Mouse (Mus musculus): ENCODE data around the gene Lama1. TPM values are rescaled to one million over a fixed set of nuclear protein-coding genes. Genes with fewer than 3 reads are reported as not detected.
"Not testable (repeated sequence)": the region's sequence is repeated elsewhere in the genome, so short reads cannot be mapped to it uniquely, and the experiment has no call there.

The Lama1 gene
- polyA plus RNA-seq, 1 experiment from 2014 or later: 60.4 TPM

DNA sequence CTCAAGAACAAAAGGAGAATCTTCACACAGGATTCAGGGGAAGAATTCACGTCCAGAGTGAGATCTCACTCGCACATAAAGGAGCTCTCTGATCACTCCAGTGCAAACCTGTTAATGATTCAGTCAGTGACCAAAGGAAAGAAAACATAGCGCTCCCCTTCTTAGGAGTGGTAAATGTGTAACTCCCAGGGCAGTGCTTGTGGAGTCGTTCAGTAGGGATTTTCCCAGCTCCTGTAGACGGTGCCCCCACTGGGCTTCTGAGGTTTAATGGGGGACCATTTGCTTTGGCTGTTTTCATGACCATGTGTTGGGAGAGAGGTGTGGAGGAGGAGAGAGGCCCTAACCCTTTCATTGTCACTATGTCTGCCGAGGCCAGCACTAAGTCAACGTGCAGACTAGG, 31.7 kb downstream of the Lama1 start:
- Histone ChIP-seq H3K36me3 (ENCODE audit: control insufficient read depth, insufficient read depth, low read length) (no peaks in the 10 kb centered on the region), H3K9ac (ENCODE audit: low read depth, low read length) (no peak overlapping the region), H3K9me3 (ENCODE audit: control insufficient read depth, low read length) (no peaks in the 10 kb centered on the region), H3K4me3 (ENCODE audit: low read length) (no peak overlapping the region), H3K27ac (ENCODE audit: low read depth, low read length) (peak overlapping the region; percentile 73; the same call in 1 of the 2 replicates), H3K4me2 (replicated peaks; ENCODE audit: low read depth, low read length) (no peak overlapping the region), H3K27me3 (ENCODE audit: control insufficient read depth, insufficient read depth, low read length) (no peaks in the 10 kb centered on the region), H3K4me1 (ENCODE audit: control insufficient read depth, insufficient read depth, low read length) (peaks cover 30% of the 10 kb centered on the region; the same call in 1 of the 2 replicates)
- 25% methylated on average over 7 of the region's 7 CpGs for WGBS
- peak; percentile 74 for ATAC-seq (ENCODE audit: low FRiP score, low TSS enrichment)

DNA sequence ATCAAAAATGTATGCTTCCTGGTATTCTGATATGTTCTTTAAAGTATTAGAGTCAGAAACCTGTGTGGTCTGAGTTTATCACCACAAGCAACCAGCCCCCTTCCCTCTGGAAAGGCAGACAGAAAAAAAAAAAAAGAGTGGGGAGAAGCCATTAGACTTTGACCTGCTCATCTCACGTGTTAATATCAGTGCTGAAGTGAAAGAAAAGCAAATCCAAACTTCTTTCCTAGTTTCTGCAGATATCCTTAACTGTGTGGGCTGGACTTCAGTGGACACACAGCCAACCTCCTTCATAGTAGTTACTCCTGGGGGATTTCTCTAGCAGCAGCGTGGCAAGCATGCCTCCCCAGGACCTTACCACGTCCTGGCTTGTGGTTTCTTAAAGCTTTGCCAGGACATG, 34.0 kb downstream of the Lama1 start:
- Histone ChIP-seq H3K36me3 (ENCODE audit: control insufficient read depth, insufficient read depth, low read length) (no peaks in the 10 kb centered on the region), H3K9me3 (ENCODE audit: control insufficient read depth, low read length) (no peaks in the 10 kb centered on the region), H3K4me2 (replicated peaks; ENCODE audit: low read depth, low read length) (no peak overlapping the region), H3K4me1 (ENCODE audit: control insufficient read depth, insufficient read depth, low read length) (peaks cover 20% of the 10 kb centered on the region), H3K27ac (ENCODE audit: low read depth, low read length) (no peak overlapping the region), H3K9ac (ENCODE audit: low read depth, low read length) (no peak overlapping the region), H3K27me3 (ENCODE audit: control insufficient read depth, insufficient read depth, low read length) (no peaks in the 10 kb centered on the region), H3K4me3 (ENCODE audit: low read length) (no peak overlapping the region)
- WGBS: 63% methylated on average over 3 of the region's 3 CpGs
- no peak for ATAC-seq (ENCODE audit: low FRiP score, low TSS enrichment)

DNA sequence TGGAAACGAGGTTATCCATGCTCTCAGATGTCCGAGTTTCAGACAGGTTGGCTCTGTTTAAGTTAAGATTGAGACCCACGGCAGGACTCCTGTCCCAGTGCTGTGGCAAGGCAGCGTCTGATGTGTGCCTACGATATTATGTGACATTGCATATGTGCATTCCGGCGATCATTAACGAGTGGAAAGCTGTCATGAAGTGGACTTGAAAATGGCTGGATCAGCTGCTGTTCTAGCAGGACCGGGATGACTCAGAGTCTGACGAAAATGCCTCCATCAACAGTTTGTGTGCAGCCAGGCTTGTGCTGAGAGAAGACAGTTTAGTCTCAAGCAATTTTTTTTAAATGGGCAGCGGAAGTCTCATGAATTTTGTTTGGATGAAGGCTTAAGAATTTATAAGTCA, 34.9 kb downstream of the Lama1 start:
- Histone ChIP-seq H3K36me3 (ENCODE audit: control insufficient read depth, insufficient read depth, low read length) (no peaks in the 10 kb centered on the region), H3K27me3 (ENCODE audit: control insufficient read depth, insufficient read depth, low read length) (no peaks in the 10 kb centered on the region), H3K4me3 (ENCODE audit: low read length) (no peak overlapping the region), H3K4me1 (ENCODE audit: control insufficient read depth, insufficient read depth, low read length) (peaks cover 20% of the 10 kb centered on the region), H3K9ac (ENCODE audit: low read depth, low read length) (no peak overlapping the region), H3K4me2 (replicated peaks; ENCODE audit: low read depth, low read length) (no peak overlapping the region), H3K9me3 (ENCODE audit: control insufficient read depth, low read length) (no peaks in the 10 kb centered on the region), H3K27ac (ENCODE audit: low read depth, low read length) (no peak overlapping the region; the same call in 1 of the 2 replicates)
- no peak for ATAC-seq (ENCODE audit: low FRiP score, low TSS enrichment)
- 86% methylated on average over 11 of the region's 11 CpGs for WGBS

DNA sequence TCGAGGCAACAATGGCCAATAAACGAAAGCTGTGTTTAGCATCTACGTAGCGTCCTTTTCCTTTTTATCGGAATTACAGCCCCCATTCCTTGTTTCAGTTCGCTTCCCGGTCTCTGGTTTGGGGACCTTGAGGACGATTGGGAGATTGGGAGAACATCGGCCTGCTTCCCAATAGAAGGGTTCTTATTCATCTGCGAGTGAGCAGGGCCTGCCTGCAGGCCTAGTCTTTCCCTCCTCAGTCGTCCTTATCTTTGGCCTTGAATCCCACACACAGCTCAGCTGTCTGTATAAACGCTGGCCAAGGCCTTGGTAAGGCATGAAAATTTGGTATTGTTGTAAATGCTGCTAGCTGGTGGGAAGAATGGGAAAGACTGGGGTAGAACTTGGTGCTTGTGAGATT, 36.5 kb downstream of the Lama1 start:
- no peak overlapping the region for H3K27ac ChIP-seq (ENCODE audit: low read depth, low read length)
- peaks cover 20% of the 10 kb centered on the region for H3K4me1 ChIP-seq (ENCODE audit: control insufficient read depth, insufficient read depth, low read length)
- peaks cover 5% of the 10 kb centered on the region; the same call in 1 of the 2 replicates for H3K36me3 ChIP-seq (ENCODE audit: control insufficient read depth, insufficient read depth, low read length)
- H3K9me3 ChIP-seq (ENCODE audit: control insufficient read depth, low read length): no peaks in the 10 kb centered on the region
- WGBS: 89% methylated on average over 12 of the region's 12 CpGs
- H3K4me2 ChIP-seq (replicated peaks; ENCODE audit: low read depth, low read length): no peak overlapping the region
- no peak overlapping the region for H3K4me3 ChIP-seq (ENCODE audit: low read length)
- no peaks in the 10 kb centered on the region for H3K27me3 ChIP-seq (ENCODE audit: control insufficient read depth, insufficient read depth, low read length)
- H3K9ac ChIP-seq (ENCODE audit: low read depth, low read length): no peak overlapping the region
- ATAC-seq (ENCODE audit: low FRiP score, low TSS enrichment): no peak

DNA sequence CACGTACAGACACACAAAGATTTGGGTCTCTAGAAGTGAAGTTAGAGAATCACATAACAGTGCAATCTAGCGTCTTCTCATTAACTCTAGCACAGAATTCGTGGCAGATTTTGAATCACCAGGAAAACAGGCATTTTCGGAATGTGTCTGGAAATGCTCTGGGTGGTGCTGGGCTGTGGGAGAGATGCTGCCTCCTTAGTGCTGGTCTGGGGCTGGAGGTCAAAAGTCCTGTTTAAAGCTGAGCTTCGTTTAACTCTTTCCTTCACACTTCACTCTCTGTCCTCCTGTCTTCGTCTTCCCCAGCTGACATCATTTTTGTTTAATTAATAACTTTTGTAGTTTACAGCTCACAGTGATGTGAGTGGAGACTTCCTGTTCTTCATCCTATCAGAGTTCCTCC, 38.7 kb downstream of the Lama1 start:
- H3K27ac ChIP-seq (ENCODE audit: low read depth, low read length): no peak overlapping the region
- peaks cover 11% of the 10 kb centered on the region for H3K4me1 ChIP-seq (ENCODE audit: control insufficient read depth, insufficient read depth, low read length)
- no peak overlapping the region for H3K4me2 ChIP-seq (replicated peaks; ENCODE audit: low read depth, low read length)
- ATAC-seq (ENCODE audit: low FRiP score, low TSS enrichment): no peak
- no peaks in the 10 kb centered on the region for H3K9me3 ChIP-seq (ENCODE audit: control insufficient read depth, low read length)
- no peaks in the 10 kb centered on the region for H3K27me3 ChIP-seq (ENCODE audit: control insufficient read depth, insufficient read depth, low read length)
- H3K4me3 ChIP-seq (ENCODE audit: low read length): no peak overlapping the region
- peaks cover 9% of the 10 kb centered on the region; the same call in 1 of the 2 replicates for H3K36me3 ChIP-seq (ENCODE audit: control insufficient read depth, insufficient read depth, low read length)
- 69% methylated on average over 6 of the region's 6 CpGs for WGBS
- no peak overlapping the region for H3K9ac ChIP-seq (ENCODE audit: low read depth, low read length)

DNA sequence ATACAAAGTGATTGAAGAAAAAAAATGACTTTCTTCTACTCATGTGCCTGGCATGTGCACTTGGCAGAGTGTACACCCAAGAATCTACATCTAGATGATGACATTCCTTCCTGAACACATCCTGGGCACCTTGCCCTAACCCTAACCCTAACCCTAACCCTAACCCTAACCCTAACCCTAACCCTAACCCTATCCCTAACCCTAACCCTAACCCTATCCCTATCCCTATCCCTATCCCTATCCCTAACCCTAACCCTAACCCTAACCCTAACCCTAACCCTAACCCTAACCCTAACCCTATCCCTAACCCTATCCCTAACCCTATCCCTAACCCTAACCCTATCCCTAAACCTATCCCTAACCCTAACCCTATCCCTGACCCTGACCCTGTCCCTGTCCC, 44.2 kb downstream of the Lama1 start:
- H3K27ac ChIP-seq (ENCODE audit: low read depth, low read length); H3K27me3 ChIP-seq (ENCODE audit: control insufficient read depth, insufficient read depth, low read length); ATAC-seq (ENCODE audit: low FRiP score, low TSS enrichment); H3K4me3 ChIP-seq (ENCODE audit: low read length); H3K4me2 ChIP-seq (replicated peaks; ENCODE audit: low read depth, low read length); H3K4me1 ChIP-seq (ENCODE audit: control insufficient read depth, insufficient read depth, low read length); H3K9ac ChIP-seq (ENCODE audit: low read depth, low read length); H3K9me3 ChIP-seq (ENCODE audit: control insufficient read depth, low read length): not testable (repeated sequence)
- peaks cover 16% of the 10 kb centered on the region; the same call in 1 of the 2 replicates for H3K36me3 ChIP-seq (ENCODE audit: control insufficient read depth, insufficient read depth, low read length)

DNA sequence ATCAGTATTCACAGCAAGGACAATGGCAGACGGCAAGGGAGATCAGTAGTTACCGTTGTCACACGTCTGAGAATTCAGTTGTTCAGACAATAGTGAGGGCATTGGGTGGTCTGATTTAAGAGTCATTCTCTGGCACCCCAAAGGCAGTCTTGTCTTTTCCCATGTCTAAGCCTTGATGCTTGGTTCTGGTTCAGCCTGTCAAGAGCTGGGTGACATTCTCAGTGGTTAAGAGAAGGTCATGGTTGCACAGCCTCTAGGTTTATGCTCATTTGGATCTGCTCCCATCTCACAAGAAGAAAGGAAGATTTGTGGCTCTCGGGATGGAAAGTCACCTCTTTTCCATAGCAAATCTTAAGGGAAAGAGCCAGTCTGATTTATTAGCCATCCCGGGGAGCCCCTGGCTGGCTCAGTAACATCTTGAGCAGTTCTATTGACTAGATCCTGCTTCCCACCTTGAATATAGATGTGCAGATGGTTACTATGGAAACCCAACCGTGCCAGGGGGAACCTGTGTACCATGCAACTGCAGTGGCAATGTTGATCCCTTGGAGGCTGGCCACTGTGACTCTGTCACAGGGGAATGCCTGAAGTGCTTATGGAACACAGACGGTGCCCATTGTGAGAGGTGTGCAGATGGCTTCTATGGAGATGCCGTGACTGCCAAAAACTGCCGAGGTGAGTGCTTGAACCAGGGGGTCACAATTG, 67.3 kb downstream of the Lama1 start:
- no peaks in the 10 kb centered on the region for H3K4me1 ChIP-seq (ENCODE audit: control insufficient read depth, insufficient read depth, low read length)
- no peaks in the 10 kb centered on the region for H3K27me3 ChIP-seq (ENCODE audit: control insufficient read depth, insufficient read depth, low read length)
- no peak overlapping the region for H3K4me3 ChIP-seq (ENCODE audit: low read length)
- WGBS: 83% methylated on average over 9 of the region's 9 CpGs
- no peak overlapping the region for H3K27ac ChIP-seq (ENCODE audit: low read depth, low read length)
- H3K9ac ChIP-seq (ENCODE audit: low read depth, low read length): no peak overlapping the region
- H3K36me3 ChIP-seq (ENCODE audit: control insufficient read depth, insufficient read depth, low read length): peaks cover 3% of the 10 kb centered on the region; the same call in 1 of the 2 replicates
- no peak for ATAC-seq (ENCODE audit: low FRiP score, low TSS enrichment)
- H3K4me2 ChIP-seq (replicated peaks; ENCODE audit: low read depth, low read length): no peak overlapping the region
- no peaks in the 10 kb centered on the region for H3K9me3 ChIP-seq (ENCODE audit: control insufficient read depth, low read length)

DNA sequence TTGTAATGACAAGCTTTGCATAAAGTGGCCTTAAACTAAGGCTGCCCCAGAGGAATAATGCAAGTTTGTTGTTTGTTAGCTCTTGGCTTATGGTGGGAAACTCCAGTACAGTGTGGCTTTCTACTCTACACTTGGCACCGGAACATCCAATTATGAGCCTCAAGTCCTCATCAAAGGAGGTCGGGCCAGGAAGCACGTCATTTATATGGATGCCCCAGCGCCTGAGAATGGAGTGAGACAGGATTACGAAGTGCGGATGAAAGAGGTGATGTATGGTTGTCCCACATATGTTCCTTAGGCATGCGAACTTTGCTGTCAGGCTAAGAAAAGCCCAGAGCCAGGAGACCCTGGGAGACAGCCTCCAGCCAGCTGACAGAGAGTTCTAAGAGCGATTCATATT, 76.5 kb downstream of the Lama1 start:
- Histone ChIP-seq H3K9me3 (ENCODE audit: control insufficient read depth, low read length) (no peaks in the 10 kb centered on the region), H3K27me3 (ENCODE audit: control insufficient read depth, insufficient read depth, low read length) (no peaks in the 10 kb centered on the region), H3K4me2 (replicated peaks; ENCODE audit: low read depth, low read length) (no peak overlapping the region), H3K4me1 (ENCODE audit: control insufficient read depth, insufficient read depth, low read length) (no peaks in the 10 kb centered on the region), H3K36me3 (ENCODE audit: control insufficient read depth, insufficient read depth, low read length) (peaks cover 31% of the 10 kb centered on the region), H3K27ac (ENCODE audit: low read depth, low read length) (no peak overlapping the region), H3K9ac (ENCODE audit: low read depth, low read length) (no peak overlapping the region), H3K4me3 (ENCODE audit: low read length) (no peak overlapping the region)
- 69% methylated on average over 8 of the region's 8 CpGs for WGBS
- ATAC-seq (ENCODE audit: low FRiP score, low TSS enrichment): no peak

DNA sequence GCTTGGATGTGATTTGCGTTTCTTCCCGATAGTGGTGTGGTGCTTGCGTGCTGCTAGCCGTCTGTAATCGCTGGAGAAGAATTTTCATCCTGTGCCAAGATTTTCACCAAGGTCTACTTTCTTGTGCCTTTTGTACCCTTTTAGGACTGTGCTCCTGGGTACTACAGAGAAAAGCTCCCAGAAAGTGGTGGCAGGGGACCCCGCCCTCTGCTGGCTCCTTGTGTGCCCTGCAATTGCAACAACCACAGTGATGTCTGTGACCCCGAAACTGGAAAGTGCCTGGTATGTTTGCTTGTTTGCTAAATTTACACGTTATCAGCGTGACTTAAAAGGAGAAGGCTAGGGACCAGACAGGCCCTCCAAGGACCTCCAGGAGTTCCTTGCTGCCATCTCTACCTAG, 79.7 kb downstream of the Lama1 start:
- H3K4me1 ChIP-seq (ENCODE audit: control insufficient read depth, insufficient read depth, low read length): no peaks in the 10 kb centered on the region
- no peaks in the 10 kb centered on the region for H3K9me3 ChIP-seq (ENCODE audit: control insufficient read depth, low read length)
- no peak overlapping the region for H3K9ac ChIP-seq (ENCODE audit: low read depth, low read length)
- H3K27me3 ChIP-seq (ENCODE audit: control insufficient read depth, insufficient read depth, low read length): no peaks in the 10 kb centered on the region
- H3K36me3 ChIP-seq (ENCODE audit: control insufficient read depth, insufficient read depth, low read length): peaks cover 30% of the 10 kb centered on the region
- H3K4me2 ChIP-seq (replicated peaks; ENCODE audit: low read depth, low read length): no peak overlapping the region
- whole genome bisulfite sequencing: 76% methylated on average over 9 of the region's 9 CpGs
- no peak overlapping the region for H3K27ac ChIP-seq (ENCODE audit: low read depth, low read length)
- no peak for ATAC-seq (ENCODE audit: low FRiP score, low TSS enrichment)
- H3K4me3 ChIP-seq (ENCODE audit: low read length): no peak overlapping the region

All from kidney, embryonic 14.5 days (tissue).